Mouse (Mus musculus) liver, postnatal 0 days (tissue): Measurements from ENCODE around the gene Arhgef5.

Experiments
- CTCF ChIP-seq: sonication (generic); IDR thresholded peaks from 2 replicates; pipeline ENCODE4 v1.5.1; 2016; ENCODE audit warnings: antibody characterized with exemption, low read depth
- EP300 ChIP-seq: IDR thresholded peaks from 2 replicates; pipeline ENCODE4 v1.6.1; 2016; ENCODE audit warnings: antibody characterized with exemption, low read depth, mild to moderate bottlenecking

DNA sequence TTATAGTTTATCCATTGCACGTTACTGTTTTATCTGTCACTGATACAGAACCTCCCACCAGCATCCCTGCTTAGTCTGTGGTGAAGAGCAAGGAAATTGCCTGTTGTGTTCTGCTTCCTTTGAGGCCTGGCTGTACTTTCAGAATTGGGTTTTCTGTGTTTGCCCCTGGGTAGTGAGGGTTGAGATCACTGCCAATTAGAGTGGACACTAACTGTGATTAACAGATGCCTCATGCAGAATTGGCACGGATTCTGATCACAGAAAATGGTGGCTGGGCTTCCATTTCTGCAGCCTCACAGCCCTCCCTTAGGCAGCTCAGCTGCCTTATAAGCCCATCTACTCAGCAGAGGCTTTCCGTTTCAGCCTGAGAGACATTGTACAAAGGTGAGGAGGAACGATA lies 68.1 kb downstream of the Arhgef5 start:
- TF ChIP-seq CTCF (no peak), EP300 (no peak)
